Mouse (Mus musculus): Measurements from ENCODE around the gene Crcp.

The Crcp gene

GRCm38 (mm10) chr5:130029142-130029897 lies at the start of gene Crcp, which contains the start of gene Asl:
TSS of gene Crcp (plus strand) at chr5:130029290.
TSS of gene Asl (minus strand) at chr5:130029247.
- in situ Hi-C loops (cut with MboI, MseI): no loop called here

- in situ Hi-C loops (cut with MboI, MseI): loop anchor here (10.0 kb wide), 1 partner anchor 605 kb away; no protein-coding TSS in a partner anchor
Measured at GRCm38 (mm10) chr5:129980216-129980615, 48.9 kb upstream of the Crcp start.

GRCm38 (mm10) chr5:129989376-129989775 lies 39.7 kb upstream of the Crcp start:
- in situ Hi-C loops (cut with MboI, MseI): loop anchor here (10.0 kb wide), 1 partner anchor 595 kb away; no protein-coding TSS in a partner anchor

- in situ Hi-C loops (cut with MboI, MseI): no loop called here
Measured at GRCm38 (mm10) chr5:129991898-129992297, 37.2 kb upstream of the Crcp start.

GRCm38 (mm10) chr5:129993374-129993773 lies 35.7 kb upstream of the Crcp start:
- in situ Hi-C loops (cut with MboI, MseI): no loop called here

GRCm38 (mm10) chr5:129994989-129995388 lies 34.1 kb upstream of the Crcp start:
- in situ Hi-C loops (cut with MboI, MseI): no loop called here

GRCm38 (mm10) chr5:129997700-129998099 lies 31.4 kb upstream of the Crcp start:
- in situ Hi-C loops (cut with MboI, MseI): no loop called here

GRCm38 (mm10) chr5:129999097-129999496 lies 30.0 kb upstream of the Crcp start:
- in situ Hi-C loops (cut with MboI, MseI): no loop called here

- in situ Hi-C loops (cut with MboI, MseI): no loop called here
Measured at GRCm38 (mm10) chr5:130000735-130001134, 28.4 kb upstream of the Crcp start.

- in situ Hi-C loops (cut with MboI, MseI): no loop called here
Measured at GRCm38 (mm10) chr5:130001356-130001987, 27.6 kb upstream of the Crcp start.

- in situ Hi-C loops (cut with MboI, MseI): no loop called here
Measured at GRCm38 (mm10) chr5:130002301-130003146, 26.6 kb upstream of the Crcp start, which contains the start of gene Gusb. TSS of gene Gusb (minus strand) at chr5:130003049.

- in situ Hi-C loops (cut with MboI, MseI): no loop called here
Measured at GRCm38 (mm10) chr5:130003229-130003628, 25.9 kb upstream of the Crcp start.

- in situ Hi-C loops (cut with MboI, MseI): no loop called here
Measured at GRCm38 (mm10) chr5:130007344-130007743, 21.7 kb upstream of the Crcp start.

GRCm38 (mm10) chr5:130008034-130008590 lies 21.0 kb upstream of the Crcp start:
- in situ Hi-C loops (cut with MboI, MseI): no loop called here

- in situ Hi-C loops (cut with MboI, MseI): no loop called here
Measured at GRCm38 (mm10) chr5:130009784-130010183, 19.3 kb upstream of the Crcp start.

- in situ Hi-C loops (cut with MboI, MseI): no loop called here
Measured at GRCm38 (mm10) chr5:130010961-130011360, 18.1 kb upstream of the Crcp start.

GRCm38 (mm10) chr5:130015104-130015503 lies 14.0 kb upstream of the Crcp start:
- in situ Hi-C loops (cut with MboI, MseI): no loop called here

- in situ Hi-C loops (cut with MboI, MseI): no loop called here
Measured at GRCm38 (mm10) chr5:130019461-130019860, 9.6 kb upstream of the Crcp start.

- in situ Hi-C loops (cut with MboI, MseI): no loop called here
Measured at GRCm38 (mm10) chr5:130021361-130021966, 7.6 kb upstream of the Crcp start.

- in situ Hi-C loops (cut with MboI, MseI): no loop called here
Measured at GRCm38 (mm10) chr5:130022366-130022765, 6.7 kb upstream of the Crcp start.

- in situ Hi-C loops (cut with MboI, MseI): no loop called here
Measured at GRCm38 (mm10) chr5:130023067-130023766, 5.9 kb upstream of the Crcp start.
